Mouse (Mus musculus) fat pad, adult 2 months (tissue): ENCODE measurements at regions not wholly inside any gene's neighbourhood (a gene's known extent, or its start where the extent isn't known, plus 50 kb on each side); places are given as distances from the start of the nearest gene placed in this dataset.

ENCODE experiments used
- DNase-seq: peaks from one replicate; pipeline ENCODE4 v3.0.0-alpha.2; 2011; ENCODE audit warnings: low read depth, low spot score; ENCODE audit errors: extremely low read depth

- DNase-seq, result no peak
Measured at GRCm38 (mm10) chr3:52466984-52467565, 198.9 kb downstream of the Foxo1 start.

DNA sequence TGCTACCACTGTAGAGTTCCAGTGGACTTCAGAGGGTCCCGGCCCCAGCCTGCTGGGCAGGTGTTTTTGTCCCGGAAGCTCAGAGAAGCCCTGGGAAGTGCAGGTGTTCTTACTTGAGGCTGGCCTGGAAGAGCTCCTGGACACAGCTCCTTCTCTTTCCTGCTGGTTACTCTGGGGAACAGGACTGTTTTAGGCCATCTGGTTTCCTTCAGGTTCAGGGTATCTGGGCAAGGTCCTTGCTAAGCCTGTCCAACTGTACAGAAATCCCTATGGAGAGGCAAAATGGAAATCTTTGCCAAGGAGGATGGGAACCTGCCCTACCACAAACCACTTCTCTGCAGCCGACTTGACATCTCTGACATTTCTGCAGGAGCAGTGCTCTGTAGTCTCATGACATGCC, 198.4 kb downstream of the Foxo1 start:
- DNase-seq, result no peak

DNA sequence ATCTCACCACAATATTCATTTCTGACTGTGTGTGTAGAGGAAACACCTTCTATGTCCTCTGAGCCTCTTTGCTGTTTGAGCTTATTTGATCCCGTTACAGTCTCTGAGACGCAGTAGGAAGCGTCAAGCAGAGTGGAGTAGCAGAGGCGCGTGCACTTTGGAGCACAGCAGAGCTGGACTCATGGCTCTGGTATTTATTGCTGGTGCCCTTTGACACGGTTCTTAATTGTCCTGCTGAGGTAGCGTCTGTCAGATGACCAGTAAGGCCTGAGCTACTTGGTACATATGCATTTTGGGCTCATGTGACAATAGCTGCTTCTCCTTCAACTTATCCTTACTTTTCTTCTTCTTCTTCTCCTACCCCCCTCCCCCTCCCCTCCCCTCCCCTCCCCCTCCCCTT, 195.8 kb downstream of the Foxo1 start:
- DNase-seq, result no peak

GRCm38 (mm10) chr3:52454955-52455354, 186.8 kb downstream of the Foxo1 start:
- DNase-seq, result no peak

GRCm38 (mm10) chr3:52453041-52453440, 184.9 kb downstream of the Foxo1 start:
- DNase-seq, result no peak

GRCm38 (mm10) chr3:52452345-52452744, 184.2 kb downstream of the Foxo1 start:
- no peak for DNase-seq

GRCm38 (mm10) chr3:52446991-52447390, 178.9 kb downstream of the Foxo1 start:
- no peak for DNase-seq

- no peak for DNase-seq
Measured at GRCm38 (mm10) chr3:52446500-52446899, 178.4 kb downstream of the Foxo1 start.

- no peak for DNase-seq
Measured at GRCm38 (mm10) chr3:52444420-52445119, 176.4 kb downstream of the Foxo1 start.

GRCm38 (mm10) chr3:52443856-52444255, 175.7 kb downstream of the Foxo1 start:
- no peak for DNase-seq

DNA sequence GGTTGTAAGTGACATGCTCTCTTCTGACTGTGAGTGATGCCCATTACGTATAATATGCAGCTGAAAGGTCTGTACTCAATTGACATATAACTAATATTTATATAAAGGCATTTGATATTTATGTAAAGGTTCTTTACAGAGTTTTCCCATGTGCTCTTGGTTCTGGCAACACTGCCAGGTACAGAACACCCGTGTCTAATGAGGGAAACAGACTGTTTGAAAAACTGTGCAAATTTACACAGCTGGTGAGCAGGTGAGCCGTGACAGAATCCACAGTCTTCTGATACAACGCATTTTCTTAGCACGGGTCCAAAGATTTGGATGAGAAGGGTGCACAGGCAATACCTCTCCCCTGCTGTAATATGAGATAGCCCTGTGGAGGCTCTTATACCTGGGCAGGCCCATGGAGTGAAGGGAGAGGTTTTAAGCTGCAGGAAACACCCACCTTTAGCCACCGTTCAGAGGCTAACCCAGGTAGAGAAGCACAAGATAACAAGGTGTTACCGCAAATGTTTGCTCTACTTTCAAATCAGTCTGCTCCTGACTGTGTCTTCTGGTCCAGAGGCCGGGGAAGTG, 161.0 kb downstream of the Foxo1 start:
- DNase-seq, result no peak

GRCm38 (mm10) chr3:52422826-52423225, 154.7 kb downstream of the Foxo1 start:
- no peak for DNase-seq

DNA sequence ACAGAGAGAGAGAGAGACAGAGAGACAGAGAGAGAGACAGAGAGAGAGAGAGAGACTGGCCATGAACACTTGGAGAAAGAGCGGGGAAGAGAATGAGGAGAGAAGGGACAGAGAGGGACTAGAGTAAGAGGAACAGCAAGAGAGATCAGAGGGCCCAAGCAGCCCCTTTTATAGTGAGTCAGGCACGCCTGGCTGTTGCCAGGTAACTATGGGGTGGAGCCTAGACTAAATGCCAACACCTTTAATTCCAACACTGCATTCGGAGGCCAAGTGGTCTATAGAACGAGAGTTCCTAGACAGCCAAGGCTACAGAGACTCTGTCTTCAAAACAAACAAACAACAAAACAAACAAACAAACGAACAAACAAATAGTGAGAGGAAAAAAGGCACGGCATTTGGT, 148.1 kb downstream of the Foxo1 start:
- DNase-seq, result no peak

GRCm38 (mm10) chr3:52415361-52415760, 147.2 kb downstream of the Foxo1 start:
- DNase-seq, result no peak

- no peak for DNase-seq
Measured at GRCm38 (mm10) chr3:52414017-52414416, 145.9 kb downstream of the Foxo1 start.

- DNase-seq, result no peak
Measured at GRCm38 (mm10) chr3:52413187-52413746, 145.1 kb downstream of the Foxo1 start.

DNA sequence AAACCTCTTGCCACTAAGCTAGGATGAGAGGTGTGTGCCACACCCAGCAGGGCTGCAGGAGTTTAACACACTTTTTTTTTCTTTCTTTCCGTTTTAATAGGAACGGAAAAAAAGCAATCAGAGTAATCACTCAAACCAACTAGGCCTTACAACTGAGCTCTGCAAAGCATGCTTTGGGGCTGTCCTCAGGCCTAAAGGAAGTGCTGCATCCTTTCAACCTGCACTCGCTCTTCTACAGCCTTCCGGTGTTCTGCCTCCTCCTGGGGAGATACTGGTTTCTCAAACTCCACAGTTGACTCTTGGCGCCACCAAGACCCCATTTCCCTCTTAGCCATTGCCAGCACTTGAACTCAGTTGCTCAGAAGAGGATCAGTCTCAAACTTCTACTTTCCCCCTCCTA, 143.2 kb downstream of the Foxo1 start:
- DNase-seq, result no peak

DNA sequence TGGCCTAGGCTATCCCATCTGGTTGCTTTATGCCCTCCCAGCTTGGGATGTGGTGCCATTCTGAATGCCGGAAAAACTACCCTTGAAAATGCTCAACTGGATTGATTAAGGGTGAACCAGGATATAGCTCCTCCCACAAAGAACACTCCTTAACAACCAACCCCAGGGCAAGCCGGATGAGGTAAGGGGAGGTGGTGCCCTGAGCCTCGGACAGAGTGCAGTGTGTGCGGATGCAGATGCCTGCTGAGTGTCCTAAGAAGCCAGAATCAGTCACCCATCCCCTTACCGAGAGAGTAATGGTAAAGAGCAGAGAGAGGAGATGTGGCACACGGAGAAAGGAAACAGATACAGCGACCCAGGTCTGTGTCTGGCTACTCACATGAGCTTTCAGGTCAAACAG, 141.3 kb downstream of the Foxo1 start:
- no peak for DNase-seq

GRCm38 (mm10) chr3:52406778-52407318, 138.7 kb downstream of the Foxo1 start:
- no peak for DNase-seq

DNA sequence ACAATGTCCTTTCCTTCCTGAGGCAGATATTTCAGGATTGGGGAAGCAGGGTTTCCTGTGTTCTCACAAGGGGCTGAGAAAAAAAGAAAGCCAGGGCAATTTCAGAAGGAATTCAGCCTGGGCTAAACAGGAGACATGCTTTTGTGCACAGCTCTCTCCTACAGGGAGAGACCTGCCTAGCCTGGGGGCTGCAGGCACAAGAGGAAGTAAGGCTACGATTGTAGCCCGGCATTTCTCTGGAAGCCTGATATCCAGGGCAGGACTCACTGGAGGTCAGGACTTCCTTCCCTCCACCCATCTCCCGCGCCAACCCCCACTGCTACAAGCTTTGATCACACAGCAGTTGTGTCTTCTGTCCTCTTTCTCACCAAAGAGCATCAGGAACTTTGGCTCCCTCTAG, 136.5 kb downstream of the Foxo1 start:
- no peak for DNase-seq

- DNase-seq, result no peak
Measured at GRCm38 (mm10) chr3:52403032-52403431, 134.9 kb downstream of the Foxo1 start.
